Mouse (Mus musculus): ENCODE data around the gene Sh3rf1. TPM values are rescaled to one million over a fixed set of nuclear protein-coding genes. Genes with fewer than 3 reads are reported as not detected.

Gene Sh3rf1
- polyA plus RNA-seq, 1 experiment from 2014 or later = 22.4 TPM

DNA sequence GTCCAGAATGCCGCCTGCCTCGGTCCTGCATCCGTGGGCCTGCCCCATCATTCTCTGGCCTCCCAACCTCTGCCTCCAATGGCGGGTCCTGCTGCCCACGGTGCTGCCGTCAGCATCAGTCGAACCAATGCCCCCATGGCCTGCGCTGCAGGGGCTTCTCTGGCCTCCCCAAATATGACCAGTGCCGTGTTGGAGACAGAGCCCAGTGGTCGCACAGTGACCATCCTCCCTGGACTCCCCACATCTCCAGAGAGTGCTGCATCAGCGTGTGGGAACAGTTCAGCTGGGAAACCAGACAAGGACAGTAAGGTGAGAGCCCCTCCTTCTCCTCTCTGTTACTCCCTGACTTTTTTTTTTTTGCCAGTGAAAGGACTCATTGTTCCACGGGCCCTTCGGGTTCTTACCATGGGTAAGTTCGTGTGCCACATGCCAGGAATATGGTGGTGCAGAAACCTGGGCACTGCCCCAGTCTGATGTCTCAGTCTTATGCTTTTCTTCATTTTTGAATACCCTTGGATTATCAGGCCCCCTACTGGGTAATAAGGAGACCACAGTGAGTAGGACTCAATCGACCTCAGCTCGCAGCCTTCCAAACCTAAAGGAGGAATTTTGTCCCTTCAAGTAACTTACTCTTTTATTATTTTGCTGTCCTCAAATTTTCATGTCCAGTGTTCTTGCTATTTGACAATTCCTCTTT lies 150.5 kb downstream of the Sh3rf1 start:
- Histone ChIP-seq H3K27ac (peak overlapping the region; percentile 59; the same call in 1 of the 2 replicates), H3K9ac (no peak overlapping the region), H3K4me2 (no peak overlapping the region), H3K9me3 (replicated peaks) (no peaks in the 10 kb centered on the region), H3K27me3 (no peaks in the 10 kb centered on the region), H3K4me3 (replicated peaks) (no peak overlapping the region), H3K36me3 (peaks cover 56% of the 10 kb centered on the region), H3K4me1 (peaks cover 6% of the 10 kb centered on the region; the same call in 1 of the 2 replicates)
- WGBS = 83% methylated on average over 16 of the region's 16 CpGs
- ATAC-seq (replicated peaks; ENCODE audit: low FRiP score) = 0 out of 2 replicates have a peak, but pooled peaks have one; percentile 40

DNA sequence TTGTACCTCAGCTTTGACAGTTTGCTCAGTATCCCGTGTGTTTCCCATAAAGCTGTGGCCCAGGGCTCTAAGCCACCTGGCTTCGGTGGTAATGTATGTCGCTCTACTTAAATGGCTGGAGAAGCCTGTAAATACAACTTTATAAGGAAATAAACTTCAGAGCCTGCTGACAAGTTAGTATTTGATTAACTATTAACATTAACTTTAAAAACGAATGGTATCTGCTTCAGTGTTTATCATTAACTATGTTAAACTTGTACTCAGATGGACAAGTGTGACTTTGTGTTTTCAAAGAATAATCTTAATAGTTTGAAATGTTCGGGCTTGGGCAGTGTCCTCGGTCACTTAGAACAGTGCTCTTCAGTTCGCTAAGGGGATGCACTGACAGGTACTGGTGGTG lies 151.5 kb downstream of the Sh3rf1 start:
- Histone ChIP-seq H3K27me3 (no peaks in the 10 kb centered on the region), H3K4me3 (replicated peaks) (no peak overlapping the region), H3K36me3 (peaks cover 66% of the 10 kb centered on the region), H3K4me1 (peaks cover 6% of the 10 kb centered on the region; the same call in 1 of the 2 replicates), H3K9ac (no peak overlapping the region), H3K4me2 (no peak overlapping the region), H3K27ac (peak overlapping the region; percentile 59), H3K9me3 (replicated peaks) (no peaks in the 10 kb centered on the region)
- WGBS = 65% methylated on average over 7 of the region's 7 CpGs
- peak; percentile 53 for ATAC-seq (replicated peaks; ENCODE audit: low FRiP score)

DNA sequence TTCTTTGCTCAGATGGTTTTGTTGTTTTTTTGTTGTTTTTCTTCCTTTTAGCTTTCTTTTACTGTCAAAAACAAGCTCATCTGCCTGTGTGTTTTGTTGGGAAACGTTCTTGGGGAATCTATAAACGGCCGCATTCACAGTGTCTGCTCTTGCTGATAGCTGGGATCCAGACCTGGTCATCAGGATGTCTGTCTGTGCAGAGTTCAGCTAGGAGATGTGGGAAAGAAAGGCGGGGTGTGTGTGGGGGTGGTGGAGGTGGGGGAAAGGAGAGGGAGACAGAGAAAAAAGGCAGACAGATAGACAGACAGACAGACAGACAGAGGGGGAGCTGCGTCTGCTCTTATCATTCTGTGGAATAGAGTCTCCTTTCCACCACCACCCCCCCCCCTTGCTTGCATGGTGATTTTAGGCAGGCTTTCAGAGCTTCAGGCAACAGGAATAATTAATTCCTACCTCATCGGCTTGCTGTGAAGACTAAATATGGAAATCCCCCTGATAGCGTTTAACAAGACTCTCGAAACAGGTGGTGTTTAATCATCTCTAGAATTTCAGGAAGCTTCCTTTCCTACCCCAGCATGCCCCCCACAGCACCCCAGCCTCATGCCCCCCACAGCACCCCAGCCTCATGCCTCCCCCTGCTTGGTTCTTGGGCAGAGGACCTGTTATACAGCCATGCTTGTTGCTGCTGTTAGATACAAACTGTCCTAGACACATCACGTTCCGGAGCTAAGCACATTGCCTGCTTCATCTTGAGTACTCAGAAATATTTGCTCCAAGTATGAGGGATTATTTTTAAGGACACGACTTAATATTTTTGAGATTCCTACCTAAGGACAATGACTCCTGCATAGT lies 155.4 kb downstream of the Sh3rf1 start:
- H3K27ac ChIP-seq = peak overlapping the region; percentile 41; the same call in 1 of the 2 replicates
- 76% methylated on average over 11 of the region's 11 CpGs for WGBS
- H3K27me3 ChIP-seq = no peaks in the 10 kb centered on the region
- H3K9ac ChIP-seq = no peak overlapping the region
- H3K36me3 ChIP-seq = peaks cover 70% of the 10 kb centered on the region
- H3K4me1 ChIP-seq = peaks cover 6% of the 10 kb centered on the region; the same call in 1 of the 2 replicates
- no peaks in the 10 kb centered on the region for H3K9me3 ChIP-seq (replicated peaks)
- no peak overlapping the region for H3K4me3 ChIP-seq (replicated peaks)
- no peak for ATAC-seq (replicated peaks; ENCODE audit: low FRiP score)
- no peak overlapping the region for H3K4me2 ChIP-seq

DNA sequence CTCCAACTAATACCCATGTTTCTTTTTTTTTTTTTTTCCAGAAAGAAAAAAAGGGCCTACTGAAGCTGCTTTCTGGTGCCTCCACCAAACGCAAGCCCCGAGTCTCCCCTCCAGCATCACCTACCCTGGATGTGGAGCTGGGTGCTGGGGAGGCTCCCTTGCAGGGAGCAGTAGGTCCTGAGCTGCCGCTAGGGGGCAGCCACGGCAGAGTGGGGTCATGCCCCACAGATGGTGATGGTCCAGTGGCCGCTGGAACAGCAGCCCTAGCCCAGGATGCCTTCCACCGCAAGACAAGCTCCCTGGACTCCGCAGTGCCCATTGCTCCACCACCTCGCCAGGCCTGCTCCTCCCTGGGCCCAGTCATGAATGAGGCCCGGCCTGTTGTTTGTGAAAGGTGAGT lies 160.9 kb downstream of the Sh3rf1 start:
- H3K4me1 ChIP-seq = peaks cover 8% of the 10 kb centered on the region; the same call in 1 of the 2 replicates
- H3K4me2 ChIP-seq = no peak overlapping the region
- no peak overlapping the region for H3K4me3 ChIP-seq (replicated peaks)
- 82% methylated on average over 9 of the region's 9 CpGs for WGBS
- H3K9ac ChIP-seq = no peak overlapping the region
- no peak overlapping the region for H3K27ac ChIP-seq
- peaks cover 78% of the 10 kb centered on the region for H3K36me3 ChIP-seq
- no peaks in the 10 kb centered on the region for H3K27me3 ChIP-seq
- H3K9me3 ChIP-seq (replicated peaks) = no peaks in the 10 kb centered on the region
- ATAC-seq (replicated peaks; ENCODE audit: low FRiP score) = no peak

DNA sequence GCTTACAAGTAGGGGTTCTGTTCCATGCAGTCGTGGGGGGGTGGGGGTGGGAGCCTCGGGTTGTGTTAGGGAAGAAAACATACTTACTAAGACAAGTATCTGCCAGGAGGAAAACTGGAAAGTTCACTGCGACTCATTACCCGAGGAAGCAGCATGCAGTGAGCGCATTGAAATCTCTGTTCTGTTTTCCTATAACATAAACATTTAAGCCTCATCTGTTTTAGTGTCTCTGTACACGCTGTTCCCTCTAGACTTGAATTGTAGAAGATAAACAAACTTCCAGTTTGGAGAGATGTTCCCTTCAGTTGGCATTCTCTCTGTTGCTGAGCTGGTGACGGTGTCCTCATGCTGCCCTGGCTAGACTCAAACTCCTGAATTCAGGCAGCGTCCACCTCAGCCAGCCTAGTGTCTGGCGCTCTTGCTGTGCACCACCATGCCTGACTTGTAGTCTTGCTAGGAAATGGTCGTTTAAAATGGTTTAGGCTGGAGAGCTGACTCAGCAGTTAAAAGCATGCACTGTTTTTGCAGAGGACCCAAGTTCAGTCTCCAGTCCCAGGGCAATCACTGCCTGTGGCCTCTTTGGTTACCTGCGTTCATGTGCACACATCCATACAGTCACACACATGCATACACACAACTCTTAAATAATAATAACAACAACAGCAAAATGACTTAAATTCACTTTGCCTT lies 162.0 kb downstream of the Sh3rf1 start:
- no peaks in the 10 kb centered on the region for H3K9me3 ChIP-seq (replicated peaks)
- no peak overlapping the region for H3K9ac ChIP-seq
- H3K4me1 ChIP-seq = peaks cover 14% of the 10 kb centered on the region
- 81% methylated on average over 11 of the region's 11 CpGs for WGBS
- H3K36me3 ChIP-seq = peaks cover 74% of the 10 kb centered on the region
- H3K4me3 ChIP-seq (replicated peaks) = no peak overlapping the region
- no peak overlapping the region for H3K4me2 ChIP-seq
- no peaks in the 10 kb centered on the region for H3K27me3 ChIP-seq
- no peak for ATAC-seq (replicated peaks; ENCODE audit: low FRiP score)
- 0 out of 2 replicates have a peak overlapping the region, but pooled peaks have one; percentile 24 for H3K27ac ChIP-seq

DNA sequence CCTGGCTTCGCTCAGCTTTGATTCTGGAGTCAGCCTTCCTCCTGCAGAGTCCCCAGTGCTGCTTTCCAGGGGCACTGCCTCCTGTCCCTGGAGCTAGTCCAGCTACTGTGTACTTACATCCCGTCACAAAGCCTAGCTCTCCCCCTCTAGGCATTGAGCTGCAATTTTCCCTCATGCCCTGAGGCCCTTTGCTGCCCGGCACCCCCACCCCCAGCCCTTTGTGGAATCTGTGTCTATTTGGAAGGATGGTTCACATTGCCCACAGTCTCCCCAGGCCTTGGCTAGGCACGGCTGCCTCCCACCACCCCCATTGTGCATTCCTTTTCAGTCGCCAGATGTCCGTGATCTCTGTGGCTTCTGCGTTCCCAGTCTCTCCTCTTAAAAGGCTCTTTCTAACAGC lies 163.0 kb downstream of the Sh3rf1 start:
- no peak for ATAC-seq (replicated peaks; ENCODE audit: low FRiP score)
- Histone ChIP-seq H3K27ac (peak overlapping the region; percentile 24), H3K4me3 (replicated peaks) (no peak overlapping the region), H3K9ac (no peak overlapping the region), H3K27me3 (no peaks in the 10 kb centered on the region), H3K9me3 (replicated peaks) (no peaks in the 10 kb centered on the region), H3K36me3 (peaks cover 68% of the 10 kb centered on the region), H3K4me2 (no peak overlapping the region), H3K4me1 (peaks cover 20% of the 10 kb centered on the region)
- 55% methylated on average over 7 of the region's 7 CpGs for WGBS

DNA sequence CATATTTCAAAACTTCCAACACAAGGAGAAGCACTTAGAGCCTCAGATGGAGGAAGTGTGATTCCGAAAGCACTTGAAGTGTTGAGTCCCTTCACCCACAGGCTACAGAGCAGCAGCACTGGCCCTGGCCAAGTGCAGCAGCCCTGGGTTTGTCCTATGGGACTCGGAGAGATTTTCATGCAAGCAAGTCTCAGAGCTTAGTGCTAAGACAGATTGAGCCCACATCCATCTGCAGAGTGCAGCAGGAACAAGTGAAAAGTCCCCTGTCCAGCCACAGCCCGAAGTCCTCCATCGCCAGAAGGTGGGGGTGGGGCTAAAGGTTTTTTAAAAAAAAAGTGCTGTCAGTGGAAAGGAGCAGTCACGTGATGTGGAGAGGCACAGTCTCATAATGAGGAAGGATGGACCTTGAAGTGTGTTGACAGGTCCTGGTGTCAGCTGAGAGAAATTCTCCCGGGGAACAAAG lies 163.9 kb downstream of the Sh3rf1 start:
- ATAC-seq (replicated peaks; ENCODE audit: low FRiP score) = no peak
- Histone ChIP-seq H3K4me3 (replicated peaks) (no peak overlapping the region), H3K9me3 (replicated peaks) (no peaks in the 10 kb centered on the region), H3K9ac (no peak overlapping the region), H3K36me3 (peaks cover 63% of the 10 kb centered on the region), H3K4me2 (no peak overlapping the region), H3K27me3 (no peaks in the 10 kb centered on the region), H3K27ac (peak overlapping the region; percentile 29; the same call in 1 of the 2 replicates), H3K4me1 (peaks cover 23% of the 10 kb centered on the region)
- WGBS = 66% methylated on average over 6 of the region's 6 CpGs

DNA sequence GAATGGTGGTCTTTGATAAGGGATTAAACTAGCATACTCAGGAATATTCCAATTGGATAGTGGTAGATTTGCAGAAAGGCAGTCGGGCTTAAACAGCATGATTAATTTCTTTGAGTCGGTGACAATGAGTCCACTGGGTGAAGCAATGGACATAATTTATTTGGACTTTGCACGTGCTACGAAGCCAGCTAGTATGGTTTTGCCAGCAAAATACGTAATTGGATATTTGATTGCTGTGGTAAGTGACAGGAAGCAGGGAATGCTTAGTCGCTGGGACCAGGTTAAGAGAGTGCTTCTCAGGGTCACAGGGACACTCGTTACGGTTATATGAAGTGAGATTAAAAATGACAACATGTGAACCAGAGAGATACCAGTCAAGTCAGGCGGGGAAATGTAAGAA lies 164.7 kb downstream of the Sh3rf1 start:
- no peak overlapping the region for H3K4me3 ChIP-seq (replicated peaks)
- H3K27me3 ChIP-seq = no peaks in the 10 kb centered on the region
- no peak for ATAC-seq (replicated peaks; ENCODE audit: low FRiP score)
- H3K9ac ChIP-seq = no peak overlapping the region
- H3K4me2 ChIP-seq = no peak overlapping the region
- peaks cover 64% of the 10 kb centered on the region for H3K36me3 ChIP-seq
- no peaks in the 10 kb centered on the region for H3K9me3 ChIP-seq (replicated peaks)
- H3K4me1 ChIP-seq = peaks cover 23% of the 10 kb centered on the region
- 41% methylated on average over 9 of the region's 9 CpGs for WGBS
- H3K27ac ChIP-seq = no peak overlapping the region

DNA sequence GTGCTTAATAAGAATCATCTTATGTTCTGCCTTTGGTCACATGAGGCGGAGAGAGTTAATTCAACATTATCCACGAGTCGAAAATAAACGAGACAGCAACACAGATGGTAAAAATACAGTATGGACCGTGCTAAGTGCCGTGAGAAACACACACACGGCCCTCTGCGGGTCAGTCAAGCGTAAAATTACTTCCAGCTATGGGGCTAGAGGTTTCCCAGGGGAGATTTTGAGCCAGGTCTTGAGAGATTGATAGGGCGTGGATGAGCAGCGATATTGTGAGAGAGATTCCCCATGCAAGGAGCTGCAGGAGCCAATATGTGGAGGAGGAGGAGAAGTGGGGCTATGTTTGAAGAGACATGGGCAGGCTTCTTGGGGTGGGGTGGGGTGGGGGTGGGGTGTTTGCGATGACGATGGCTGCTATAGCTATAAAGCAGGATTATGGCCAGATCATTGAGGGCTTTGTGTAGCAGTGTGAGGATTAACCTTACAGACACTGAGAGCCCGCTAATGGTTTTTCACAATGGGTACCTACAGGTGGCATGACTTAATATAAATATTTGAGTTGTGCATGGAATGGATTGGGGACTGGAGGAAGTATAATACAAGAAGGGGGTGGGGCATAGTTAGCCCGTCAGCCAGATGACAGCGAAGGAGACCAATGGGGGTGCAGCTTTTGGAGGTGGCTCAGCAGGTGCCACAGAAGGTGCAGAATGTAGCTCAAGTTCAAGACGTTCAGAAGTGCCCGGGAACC lies 166.8 kb downstream of the Sh3rf1 start:
- Histone ChIP-seq H3K4me2 (no peak overlapping the region), H3K9ac (no peak overlapping the region), H3K36me3 (peaks cover 59% of the 10 kb centered on the region), H3K4me3 (replicated peaks) (no peak overlapping the region), H3K27me3 (no peaks in the 10 kb centered on the region), H3K9me3 (replicated peaks) (no peaks in the 10 kb centered on the region), H3K4me1 (peaks cover 23% of the 10 kb centered on the region), H3K27ac (peak overlapping the region; percentile 38)
- WGBS = 56% methylated on average over 18 of the region's 18 CpGs
- ATAC-seq (replicated peaks; ENCODE audit: low FRiP score) = peak; percentile 69

DNA sequence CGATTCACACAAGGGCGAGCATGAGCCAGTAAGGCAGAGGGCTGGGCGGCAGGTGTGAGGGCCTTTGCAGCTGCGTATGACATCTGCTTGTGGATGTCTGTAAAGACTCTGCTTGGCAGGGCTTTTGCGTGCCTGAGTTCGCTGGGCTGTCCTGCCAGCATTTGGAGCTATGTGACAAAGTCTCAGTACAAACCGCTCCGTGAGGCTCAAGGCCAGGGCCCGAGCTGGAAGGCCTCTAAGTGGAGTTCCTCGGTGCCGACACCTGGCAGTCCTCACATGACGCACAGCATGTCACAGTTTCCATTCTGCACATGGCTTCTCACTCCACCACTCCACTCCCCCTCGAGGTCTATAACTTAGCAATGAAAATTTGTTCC lies 167.4 kb downstream of the Sh3rf1 start:
- Histone ChIP-seq H3K9me3 (replicated peaks) (no peaks in the 10 kb centered on the region), H3K36me3 (peaks cover 54% of the 10 kb centered on the region), H3K27ac (peak overlapping the region; percentile 38), H3K9ac (no peak overlapping the region), H3K4me1 (peaks cover 23% of the 10 kb centered on the region), H3K4me2 (no peak overlapping the region), H3K27me3 (no peaks in the 10 kb centered on the region), H3K4me3 (replicated peaks) (no peak overlapping the region)
- peak; percentile 24; the same call in 1 of the 2 replicates for ATAC-seq (replicated peaks; ENCODE audit: low FRiP score)
- WGBS = 73% methylated on average over 13 of the region's 13 CpGs

DNA sequence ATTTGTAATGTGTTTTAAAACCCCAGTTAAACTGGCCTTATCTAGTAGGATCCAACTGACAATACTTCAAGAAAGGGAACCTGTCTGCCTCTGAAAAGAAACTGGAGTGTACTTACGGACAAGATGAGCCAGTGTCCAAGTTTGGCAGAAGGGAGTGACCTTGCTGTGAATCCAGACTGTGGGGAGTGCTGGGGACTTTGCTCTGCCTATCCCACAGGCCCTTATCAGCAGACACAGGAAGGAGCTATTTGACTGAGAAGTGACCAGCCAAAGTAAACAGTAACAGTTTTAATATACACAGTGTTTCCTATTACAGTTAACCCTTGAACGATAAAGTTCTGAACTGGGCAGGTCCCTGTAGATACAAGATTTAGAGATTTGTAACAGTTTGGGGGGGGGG lies 173.5 kb downstream of the Sh3rf1 start:
- Histone ChIP-seq H3K36me3 (peaks cover 38% of the 10 kb centered on the region), H3K9me3 (replicated peaks) (no peaks in the 10 kb centered on the region), H3K27me3 (no peaks in the 10 kb centered on the region), H3K27ac (0 out of 2 replicates have a peak overlapping the region, but pooled peaks have one; percentile 37), H3K9ac (no peak overlapping the region), H3K4me1 (peaks cover 13% of the 10 kb centered on the region), H3K4me2 (no peak overlapping the region), H3K4me3 (replicated peaks) (no peak overlapping the region)
- 45% methylated on average over 2 of the region's 2 CpGs for WGBS
- ATAC-seq (replicated peaks; ENCODE audit: low FRiP score) = peak; percentile 76

All from kidney, embryonic 15.5 days (tissue).